Mouse (Mus musculus) spleen, adult 2 months (tissue): Measurements from ENCODE around the gene Arhgap45. TPM values are rescaled to one million over a fixed set of nuclear protein-coding genes. Genes with fewer than 3 reads are reported as not detected.

Source experiments
- DNase-seq, 2 experiments: peaks; one replicate each; pipeline versions ENCODE4 v3.0.0 to v3.0.0-alpha.2; 2012 to 2021; ENCODE audit warnings: low spot score in 2 of 2, low read depth in 1 of 2
- H3K27ac ChIP-seq: fragments of 200-500 bp; 2 replicates; pipeline ENCODE4 v1.5.1; 2012; ENCODE audit warnings: low read length, inconsistent platforms; ENCODE audit not compliant: insufficient read depth
- H3K27me3 ChIP-seq: fragments of 200-500 bp; 2 replicates; pipeline ENCODE4 v1.6.1; 2012; ENCODE audit warnings: mild to moderate bottlenecking, moderate library complexity, low read length, inconsistent platforms; ENCODE audit not compliant: control insufficient read depth, insufficient read depth
- H3K36me3 ChIP-seq: fragments of 200-500 bp; 2 replicates; pipeline ENCODE4 v1.6.1; 2012; ENCODE audit warnings: mild to moderate bottlenecking, low read length, inconsistent platforms; ENCODE audit not compliant: control insufficient read depth, insufficient read depth
- H3K4me1 ChIP-seq: fragments of 200-500 bp; 2 replicates; pipeline ENCODE4 v1.6.1; 2011; ENCODE audit warnings: inconsistent platforms; ENCODE audit not compliant: control insufficient read depth, insufficient read depth, insufficient read length
- H3K4me3 ChIP-seq: fragments of 200-500 bp; 2 replicates; pipeline ENCODE4 v1.5.1; 2011; ENCODE audit warnings: mild to moderate bottlenecking, inconsistent platforms; ENCODE audit not compliant: insufficient read depth, insufficient read length; ENCODE audit errors: extremely low read depth
- CTCF ChIP-seq: fragments of 200-500 bp; IDR thresholded peaks from 2 replicates; pipeline ENCODE4 v1.5.1; 2011; ENCODE audit warnings: mild to moderate bottlenecking, inconsistent platforms; ENCODE audit not compliant: insufficient read depth, insufficient read length, insufficient replicate concordance; ENCODE audit errors: extremely low read depth
- POLR2A ChIP-seq: fragments of 200-500 bp; IDR thresholded peaks from 2 replicates; pipeline ENCODE4 v1.6.1; 2011; ENCODE audit warnings: low read depth, low read length, inconsistent platforms
- WGBS: fragments of 180-500 bp; shearing (Covaris S2); methylation state at CpG from one replicate; pipeline ENCODE4 v1.1.7; 2018; 5-methylcytosine and 5-hydroxymethylcytosine counted together
- polyA plus RNA-seq: library from polyadenylated mRNA; depleted of rRNA; stranded (reverse); fragments of >200 nt; gene quantifications from 2 replicates; pipeline ENCODE4 v1.2.3, GENCODE M21; 2012

Gene Arhgap45
- polyA plus RNA-seq, 1 experiment: 492 TPM

DNA sequence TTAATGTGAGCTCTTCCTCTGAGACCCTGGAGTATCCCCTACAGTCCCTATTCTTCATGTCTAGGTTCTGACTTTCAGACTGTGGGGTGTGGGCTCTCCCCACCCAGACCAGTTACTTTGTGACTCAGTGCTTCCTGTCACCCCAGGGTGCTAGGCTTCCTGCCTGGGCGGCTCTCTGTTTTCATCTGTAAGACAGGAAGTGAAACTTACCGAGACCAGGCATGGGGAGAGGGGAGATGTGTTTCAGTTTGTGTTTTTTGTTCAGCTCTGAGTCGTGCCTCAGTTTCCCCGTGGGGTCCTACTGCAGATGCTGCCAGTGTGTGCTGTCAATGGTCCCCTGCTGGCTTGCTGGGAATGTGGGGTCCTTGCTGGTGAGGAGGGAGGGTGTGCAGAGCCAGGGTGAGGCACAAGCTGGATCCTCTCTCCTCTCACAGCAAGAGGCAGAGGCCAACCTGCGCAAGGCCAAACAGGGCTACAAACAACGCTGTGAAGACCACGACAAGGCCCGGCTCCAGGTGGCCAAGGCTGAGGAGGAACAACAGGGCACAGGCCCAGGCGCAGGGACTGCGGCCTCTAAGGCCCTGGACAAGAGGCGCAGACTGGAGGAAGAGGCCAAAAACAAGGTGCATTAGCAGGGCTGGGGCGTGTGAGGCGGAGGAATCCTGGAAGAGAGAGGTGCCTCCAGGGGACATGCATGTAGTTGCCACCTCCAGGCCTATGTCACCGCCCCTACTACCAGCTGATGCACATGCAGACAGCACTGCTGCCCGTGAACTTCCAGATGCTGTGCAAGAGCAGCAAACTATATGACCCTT is 8.0 kb downstream of the Arhgap45 start:
- Histone ChIP-seq H3K36me3 (peaks cover 82% of the 10 kb centered on the region), H3K27ac (peak overlapping the region; percentile 94), H3K27me3 (no peaks in the 10 kb centered on the region), H3K4me1 (peaks cover 51% of the 10 kb centered on the region; the same call in 1 of the 2 replicates), H3K4me3 (peak overlapping the region; percentile 44; the same call in 1 of the 2 replicates)
- TF ChIP-seq POLR2A (no peak), CTCF (no peak)
- WGBS: 43% methylated on average over 15 of the region's 15 CpGs
- DNase-seq: peak; percentile 74 to 79

DNA sequence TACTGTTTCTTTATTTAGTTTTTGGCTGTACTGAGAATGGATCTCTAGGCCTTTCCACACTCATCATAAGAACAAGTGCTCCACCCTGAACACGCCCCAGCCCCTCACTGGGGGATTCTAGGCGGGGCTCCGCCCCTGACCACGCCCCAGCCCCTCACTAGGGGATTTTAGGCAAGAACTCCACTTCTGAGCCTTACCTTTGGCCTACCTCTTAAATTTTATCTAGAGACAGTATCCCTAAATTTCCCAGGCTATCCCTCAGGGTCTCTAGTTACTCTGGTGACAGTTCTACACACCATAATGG is 8.5 kb downstream of the Arhgap45 start:
- Histone ChIP-seq H3K27ac (peak overlapping the region; percentile 94), H3K4me1 (peaks cover 46% of the 10 kb centered on the region; the same call in 1 of the 2 replicates), H3K27me3 (no peaks in the 10 kb centered on the region), H3K36me3 (peaks cover 79% of the 10 kb centered on the region), H3K4me3 (no peak overlapping the region; the same call in 1 of the 2 replicates)
- DNase-seq: no peak
- TF ChIP-seq CTCF (no peak), POLR2A (no peak)
- 60% methylated on average over 4 of the region's 4 CpGs for WGBS

DNA sequence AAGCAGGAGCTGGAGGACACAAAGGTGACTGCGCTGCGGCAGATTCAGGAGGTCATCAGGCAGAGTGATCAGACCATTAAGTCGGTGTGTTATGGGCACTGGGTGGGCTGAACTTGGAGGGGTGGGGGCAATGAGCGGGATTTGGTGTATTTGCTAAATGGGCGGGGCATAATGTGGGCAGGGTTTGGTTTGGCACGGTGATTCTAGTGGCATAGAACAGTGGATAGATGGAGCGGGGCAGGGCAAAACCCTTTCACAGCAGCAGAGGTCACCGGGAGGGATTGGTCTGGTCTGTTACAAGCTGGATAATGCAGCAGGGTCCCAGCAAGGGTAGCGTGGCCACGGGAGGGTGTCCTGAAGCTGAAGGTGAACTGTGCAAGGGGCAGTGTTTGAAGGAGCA is 9.0 kb downstream of the Arhgap45 start:
- Histone ChIP-seq H3K4me1 (peaks cover 46% of the 10 kb centered on the region; the same call in 1 of the 2 replicates), H3K27me3 (no peaks in the 10 kb centered on the region), H3K27ac (peak overlapping the region; percentile 94), H3K36me3 (peaks cover 81% of the 10 kb centered on the region), H3K4me3 (no peak overlapping the region)
- WGBS: 89% methylated on average over 10 of the region's 10 CpGs
- no peak for DNase-seq
- no peak for TF ChIP-seq POLR2A
- TF ChIP-seq CTCF: no peak

DNA sequence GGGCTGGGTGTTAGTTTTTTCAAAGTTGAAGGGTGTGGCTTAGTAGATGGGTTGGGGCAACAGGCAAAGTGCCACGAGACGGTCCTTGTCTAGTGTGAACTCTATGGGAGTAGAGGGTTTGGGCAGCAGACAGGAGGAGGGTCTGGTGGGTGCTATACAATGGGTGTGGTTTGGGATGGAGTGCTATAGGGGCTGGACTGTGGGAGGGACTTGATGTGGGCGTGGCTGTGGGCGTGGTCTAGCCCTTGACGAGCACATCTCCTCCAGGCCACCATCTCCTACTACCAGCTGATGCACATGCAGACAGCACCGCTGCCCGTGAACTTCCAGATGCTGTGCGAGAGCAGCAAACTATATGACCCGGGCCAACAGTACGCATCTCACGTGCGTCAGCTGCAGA is 9.4 kb downstream of the Arhgap45 start:
- Histone ChIP-seq H3K27me3 (no peaks in the 10 kb centered on the region), H3K27ac (peak overlapping the region; percentile 58), H3K36me3 (peaks cover 81% of the 10 kb centered on the region), H3K4me3 (no peak overlapping the region), H3K4me1 (peaks cover 48% of the 10 kb centered on the region; the same call in 1 of the 2 replicates)
- DNase-seq: no peak
- no peak for TF ChIP-seq POLR2A
- no peak for TF ChIP-seq CTCF
- 67% methylated on average over 12 of the region's 12 CpGs for WGBS

DNA sequence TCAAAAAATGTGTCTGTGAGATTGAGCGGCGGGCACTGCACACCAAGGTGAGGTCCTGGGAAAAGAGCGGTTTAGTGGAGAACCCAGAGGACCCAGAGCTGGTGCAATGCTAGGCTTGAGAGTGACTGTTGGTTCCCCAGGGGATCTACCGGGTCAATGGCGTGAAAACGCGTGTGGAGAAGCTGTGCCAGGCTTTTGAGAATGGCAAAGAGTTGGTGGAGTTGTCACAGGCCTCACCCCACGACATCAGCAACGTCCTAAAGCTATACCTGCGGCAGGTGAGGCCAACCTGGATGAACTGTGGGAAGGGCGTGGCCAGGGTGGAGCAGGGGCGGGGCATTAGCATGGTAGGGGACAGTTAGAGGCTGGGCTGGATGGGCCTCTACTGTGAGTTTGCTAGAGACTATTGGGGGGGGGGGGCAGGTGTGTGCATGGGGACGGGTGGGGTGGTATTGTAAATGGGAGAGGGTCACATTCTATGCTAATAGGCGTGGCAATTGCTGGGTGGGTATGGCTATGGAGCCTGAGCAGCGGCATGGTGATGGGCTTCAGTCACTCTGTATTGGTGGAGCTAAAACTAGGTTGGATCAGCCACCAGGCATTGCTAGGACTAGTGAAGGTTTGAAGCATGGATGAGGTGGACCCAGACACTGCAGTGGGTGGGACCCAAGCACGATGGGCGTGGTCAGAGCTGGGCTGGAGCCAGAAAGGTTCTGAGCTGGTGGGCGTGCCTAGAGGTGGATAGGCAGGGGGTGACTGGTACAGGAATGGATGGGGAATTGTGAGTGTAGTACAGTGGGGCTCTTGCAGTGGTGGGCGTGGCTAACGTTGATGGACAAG is 11.4 kb downstream of the Arhgap45 start:
- TF ChIP-seq POLR2A (no peak), CTCF (no peak)
- Histone ChIP-seq H3K27ac (no peak overlapping the region; the same call in 1 of the 2 replicates), H3K4me1 (peaks cover 46% of the 10 kb centered on the region; the same call in 1 of the 2 replicates), H3K4me3 (no peak overlapping the region), H3K36me3 (peaks cover 72% of the 10 kb centered on the region), H3K27me3 (no peaks in the 10 kb centered on the region)
- no peak for DNase-seq
- 87% methylated on average over 20 of the region's 20 CpGs for WGBS

DNA sequence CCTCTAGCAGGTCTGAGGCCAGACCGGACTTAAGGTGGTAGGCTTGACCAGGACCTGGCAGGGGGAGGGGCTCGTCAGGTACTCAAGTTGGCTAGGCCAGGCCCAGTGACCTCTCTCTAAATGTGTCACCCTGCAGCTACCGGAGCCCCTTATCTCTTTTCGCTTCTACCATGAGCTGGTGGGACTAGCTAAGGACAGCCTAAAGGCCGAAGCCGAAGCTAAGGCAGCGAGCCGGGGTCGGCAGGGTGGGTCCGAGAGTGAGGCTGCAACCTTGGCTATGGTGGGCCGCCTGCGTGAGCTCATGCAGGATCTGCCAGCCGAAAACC is 12.0 kb downstream of the Arhgap45 start:
- DNase-seq: no peak
- Histone ChIP-seq H3K27ac (no peak overlapping the region; the same call in 1 of the 2 replicates), H3K27me3 (no peaks in the 10 kb centered on the region), H3K4me3 (no peak overlapping the region), H3K4me1 (peaks cover 47% of the 10 kb centered on the region; the same call in 1 of the 2 replicates), H3K36me3 (peaks cover 70% of the 10 kb centered on the region)
- WGBS: over 99% methylated on average over 13 of the region's 13 CpGs
- TF ChIP-seq CTCF (no peak), POLR2A (no peak)

DNA sequence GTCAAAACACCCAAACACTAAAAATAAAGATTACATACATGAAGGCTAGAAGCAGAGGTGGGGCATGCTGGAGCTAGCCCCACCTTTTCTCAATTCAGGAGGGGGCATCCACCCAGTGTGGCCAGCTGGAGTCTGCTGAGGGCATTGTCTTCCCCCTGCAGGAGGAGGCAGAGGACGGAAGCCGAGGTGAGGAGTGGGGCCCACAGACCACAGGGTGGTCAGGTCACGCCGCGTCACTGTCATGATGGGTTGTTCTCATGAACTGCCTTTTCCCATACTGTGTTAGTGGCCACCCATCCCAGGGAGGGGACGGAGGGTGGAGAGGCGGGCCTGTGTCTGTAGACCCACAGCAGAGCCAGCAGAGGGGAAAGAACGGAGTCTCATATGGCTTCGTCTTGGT is 13.7 kb downstream of the Arhgap45 start:
- Histone ChIP-seq H3K27ac (peak overlapping the region; percentile 28; the same call in 1 of the 2 replicates), H3K4me3 (no peak overlapping the region), H3K27me3 (no peaks in the 10 kb centered on the region), H3K36me3 (peaks cover 64% of the 10 kb centered on the region), H3K4me1 (peaks cover 51% of the 10 kb centered on the region)
- TF ChIP-seq CTCF (no peak), POLR2A (no peak)
- no peak for DNase-seq
- WGBS: 75% methylated on average over 9 of the region's 9 CpGs
